Mouse (Mus musculus) midbrain, embryonic 15.5 days (tissue): Measurements from ENCODE around the gene Sfxn5. TPM values are rescaled to one million over a fixed set of nuclear protein-coding genes. Genes with fewer than 3 reads are reported as not detected.

Experiments used
- ATAC-seq: fragments of 200-750 bp; cut with Nextera tagmentation; replicated peaks from 2 replicates; pipeline ENCODE4 v1.8.0; 2017; ENCODE audit warnings: moderate TSS enrichment
- H3K27ac ChIP-seq: fragments of 300-500 bp; sonication (generic); 2 replicates; pipeline ENCODE4 v1.5.1; 2015; ENCODE audit warnings: mild to moderate bottlenecking, inconsistent platforms
- H3K27me3 ChIP-seq: fragments of 300-500 bp; sonication (generic); replicated peaks from 2 replicates; pipeline ENCODE4 v1.6.1; 2015; ENCODE audit warnings: inconsistent platforms
- H3K36me3 ChIP-seq: fragments of 300-500 bp; sonication (generic); replicated peaks from 2 replicates; pipeline ENCODE4 v1.6.1; 2015; ENCODE audit warnings: inconsistent platforms
- H3K4me1 ChIP-seq: fragments of 300-500 bp; sonication (generic); 2 replicates; pipeline ENCODE4 v1.6.1; 2015; ENCODE audit warnings: inconsistent platforms
- H3K4me2 ChIP-seq: fragments of 300-500 bp; sonication (generic); 2 replicates; pipeline ENCODE4 v1.6.1; 2015; ENCODE audit warnings: inconsistent platforms, mild to moderate bottlenecking, moderate library complexity
- H3K4me3 ChIP-seq: fragments of 300-500 bp; sonication (generic); 2 replicates; pipeline ENCODE4 v1.5.1; 2015; ENCODE audit warnings: mild to moderate bottlenecking, inconsistent platforms
- H3K9ac ChIP-seq: fragments of 300-500 bp; sonication (generic); 2 replicates; pipeline ENCODE4 v1.6.1; 2015; ENCODE audit warnings: mild to moderate bottlenecking, inconsistent platforms
- H3K9me3 ChIP-seq: fragments of 300-500 bp; sonication (generic); 2 replicates; pipeline ENCODE4 v1.6.1; 2016; ENCODE audit warnings: inconsistent platforms
- WGBS: fragments of 180-500 bp; shearing (Covaris S2); methylation state at CpG from one replicate; pipeline ENCODE4 v1.1.7; 2015; ENCODE audit warnings: mixed read lengths; 5-methylcytosine and 5-hydroxymethylcytosine counted together
- polyA plus RNA-seq: library from polyadenylated mRNA; unstranded; fragments of >200 nt; fragmentation: Nextera tagmentation; extraction: Ambion mirVana; gene quantifications from 2 replicates; pipeline ENCODE4 v1.2.1, GENCODE M21; 2015

Gene Sfxn5
- polyA plus RNA-seq, 1 experiment from 2014 or later = 26.0 TPM

DNA sequence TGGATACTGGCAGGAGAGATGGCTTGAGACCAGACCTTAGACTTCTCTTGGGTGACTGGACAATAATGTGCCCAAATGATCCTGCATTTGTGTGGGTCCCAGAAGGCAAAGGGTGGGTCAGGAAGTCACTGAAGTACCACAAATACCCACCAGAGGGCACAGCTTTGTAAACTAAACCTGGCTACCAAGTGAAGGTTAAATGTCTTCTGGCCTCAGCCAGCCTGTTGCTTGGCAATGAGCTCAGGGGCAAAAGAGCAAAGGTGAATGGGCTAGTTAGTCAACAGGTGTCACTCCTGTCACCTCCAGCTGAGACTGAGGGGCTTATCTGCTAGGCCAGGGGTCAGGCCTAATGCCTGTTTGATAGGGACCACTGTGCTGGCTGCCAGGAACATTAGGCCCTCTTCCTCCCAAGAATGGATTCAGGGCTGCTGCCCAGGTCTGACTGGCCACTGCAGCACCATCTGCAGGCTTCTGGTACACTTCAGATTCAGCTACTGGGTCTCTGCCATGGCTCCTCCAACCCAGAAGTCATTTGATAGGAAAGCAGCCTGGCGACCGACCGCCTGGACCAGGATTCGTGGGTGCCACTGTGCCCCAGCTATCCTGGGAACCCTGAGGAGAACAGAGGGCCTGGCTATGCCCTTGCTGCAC lies 70.2 kb downstream of the Sfxn5 start:
- WGBS = 95% methylated on average over 4 of the region's 4 CpGs

DNA sequence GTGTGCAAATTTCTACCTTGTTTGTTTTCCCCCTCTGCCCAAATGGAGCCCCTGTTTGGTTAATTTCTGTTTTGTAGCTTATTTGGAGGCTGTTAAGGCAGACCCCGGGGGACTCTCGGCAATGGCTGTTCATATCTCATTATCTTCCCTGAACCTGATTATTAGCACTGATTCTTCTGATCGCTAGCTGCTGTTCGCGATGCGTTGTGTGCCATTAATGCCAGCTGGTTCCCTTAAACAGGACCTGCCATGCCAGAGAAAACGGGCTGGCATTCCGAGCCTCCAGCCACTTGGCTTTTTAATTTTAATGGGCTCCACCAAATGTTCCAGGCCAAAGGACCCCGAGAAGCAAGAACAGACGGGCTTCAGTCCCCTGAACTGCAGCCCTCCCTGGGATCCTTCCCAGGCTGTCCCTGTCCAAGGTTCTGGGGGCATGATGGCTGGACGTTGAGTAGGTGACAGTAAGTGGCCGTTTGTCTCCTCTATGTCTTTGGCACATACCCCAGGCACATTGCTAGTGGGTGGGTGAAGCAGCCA lies 74.1 kb downstream of the Sfxn5 start:
- Histone ChIP-seq H3K4me2 (no peak overlapping the region), H3K27ac (no peak overlapping the region), H3K9me3 (no peaks in the 10 kb centered on the region), H3K4me1 (peaks cover 10% of the 10 kb centered on the region; the same call in 1 of the 2 replicates), H3K9ac (no peak overlapping the region), H3K4me3 (no peak overlapping the region), H3K36me3 (no peaks in the 10 kb centered on the region), H3K27me3 (no peaks in the 10 kb centered on the region)
- WGBS = 63% methylated on average over 12 of the region's 12 CpGs
- ATAC-seq = no peak

More for the DNA sequence above, 70.2 kb downstream of the Sfxn5 start:
- H3K4me1 ChIP-seq = peaks cover 28% of the 10 kb centered on the region
- no peak overlapping the region for H3K4me3 ChIP-seq
- H3K4me2 ChIP-seq = no peak overlapping the region
- H3K27ac ChIP-seq = no peak overlapping the region
- no peak overlapping the region for H3K9ac ChIP-seq
- H3K36me3 ChIP-seq = no peaks in the 10 kb centered on the region
- ATAC-seq = no peak
- H3K27me3 ChIP-seq = no peaks in the 10 kb centered on the region
- H3K9me3 ChIP-seq = no peaks in the 10 kb centered on the region

DNA sequence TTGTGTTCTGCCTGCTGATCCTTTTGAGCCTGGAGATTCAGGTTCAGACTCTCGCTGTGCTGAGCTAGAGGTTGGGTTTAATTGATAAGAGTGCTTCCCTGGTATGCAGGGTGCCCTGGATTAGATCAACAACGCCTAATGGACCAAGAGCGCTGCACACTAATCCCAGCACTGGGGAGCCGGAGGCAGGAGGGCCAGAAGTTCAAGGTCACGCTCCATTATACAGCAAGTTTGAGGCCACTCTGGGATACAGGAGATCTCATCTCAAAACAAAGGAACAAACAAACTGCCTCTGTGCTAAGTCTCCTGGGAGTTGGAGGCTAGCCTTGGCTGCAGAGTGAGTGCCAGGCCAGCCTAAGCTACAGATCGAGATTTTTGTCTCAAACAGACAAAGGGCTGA lies 77.6 kb downstream of the Sfxn5 start:
- no peak for ATAC-seq
- no peaks in the 10 kb centered on the region for H3K27me3 ChIP-seq
- H3K27ac ChIP-seq = no peak overlapping the region
- no peak overlapping the region for H3K9ac ChIP-seq
- no peak overlapping the region for H3K4me2 ChIP-seq
- no peaks in the 10 kb centered on the region for H3K9me3 ChIP-seq
- H3K4me3 ChIP-seq = no peak overlapping the region
- H3K36me3 ChIP-seq = no peaks in the 10 kb centered on the region
- H3K4me1 ChIP-seq = peaks cover 9% of the 10 kb centered on the region; the same call in 1 of the 2 replicates
- WGBS = 61% methylated on average over 6 of the region's 6 CpGs

DNA sequence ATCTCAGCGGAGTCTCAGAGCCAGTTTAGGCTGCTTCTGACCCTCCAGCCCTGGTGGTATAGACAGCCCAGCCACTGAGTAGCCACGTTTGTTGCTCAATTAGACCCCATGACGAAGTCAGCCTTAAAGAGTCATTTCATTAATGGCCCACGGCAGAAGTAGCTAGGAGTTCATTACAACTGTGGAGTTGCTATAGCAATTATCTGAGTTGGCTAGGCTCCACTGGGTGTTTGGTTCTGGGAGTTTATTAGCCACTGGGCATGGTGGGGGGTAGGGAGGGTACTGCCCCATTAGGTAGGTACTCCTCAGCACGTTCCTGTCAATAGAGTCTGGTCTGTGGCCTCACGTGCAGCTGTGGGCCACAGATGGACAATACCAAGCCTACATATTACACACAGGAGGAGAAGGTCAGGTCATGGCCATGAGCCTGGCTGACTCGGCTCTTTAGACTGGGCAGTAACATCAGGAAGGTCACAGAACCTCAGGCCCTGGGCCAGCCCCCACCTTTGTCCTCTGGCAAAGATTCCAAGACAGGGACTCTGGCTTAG lies 79.2 kb downstream of the Sfxn5 start:
- Histone ChIP-seq H3K9ac (no peak overlapping the region), H3K36me3 (no peaks in the 10 kb centered on the region), H3K4me2 (no peak overlapping the region), H3K27ac (no peak overlapping the region), H3K9me3 (no peaks in the 10 kb centered on the region), H3K4me3 (no peak overlapping the region), H3K4me1 (peaks cover 5% of the 10 kb centered on the region; the same call in 1 of the 2 replicates), H3K27me3 (no peaks in the 10 kb centered on the region)
- 50% methylated on average over 7 of the region's 7 CpGs for WGBS
- peak; percentile 31; the same call in 1 of the 2 replicates for ATAC-seq

DNA sequence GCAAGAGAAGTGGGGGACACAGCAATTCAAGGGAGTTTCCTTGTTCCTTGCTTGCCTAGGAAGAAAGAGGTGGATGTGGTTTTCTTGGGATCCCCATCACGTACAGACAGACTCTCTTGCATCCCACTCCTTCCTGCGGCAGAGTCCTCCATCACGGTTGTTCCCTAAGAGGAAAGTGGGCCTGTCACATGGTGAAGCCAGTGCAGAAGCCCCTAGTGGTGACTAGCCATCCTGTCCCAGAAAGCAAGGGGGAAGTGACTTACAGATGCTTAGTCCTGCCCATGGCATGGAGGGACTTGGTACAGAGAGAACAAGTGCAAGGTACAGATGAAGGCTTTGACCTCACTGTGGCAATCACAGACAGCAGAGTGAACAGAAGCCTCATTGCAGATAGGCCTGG lies 79.9 kb downstream of the Sfxn5 start:
- no peak for ATAC-seq
- Histone ChIP-seq H3K9ac (no peak overlapping the region), H3K27me3 (no peaks in the 10 kb centered on the region), H3K9me3 (no peaks in the 10 kb centered on the region), H3K4me3 (no peak overlapping the region), H3K4me1 (no peaks in the 10 kb centered on the region), H3K4me2 (no peak overlapping the region), H3K27ac (no peak overlapping the region), H3K36me3 (no peaks in the 10 kb centered on the region)
- 67% methylated on average over 3 of the region's 3 CpGs for WGBS

DNA sequence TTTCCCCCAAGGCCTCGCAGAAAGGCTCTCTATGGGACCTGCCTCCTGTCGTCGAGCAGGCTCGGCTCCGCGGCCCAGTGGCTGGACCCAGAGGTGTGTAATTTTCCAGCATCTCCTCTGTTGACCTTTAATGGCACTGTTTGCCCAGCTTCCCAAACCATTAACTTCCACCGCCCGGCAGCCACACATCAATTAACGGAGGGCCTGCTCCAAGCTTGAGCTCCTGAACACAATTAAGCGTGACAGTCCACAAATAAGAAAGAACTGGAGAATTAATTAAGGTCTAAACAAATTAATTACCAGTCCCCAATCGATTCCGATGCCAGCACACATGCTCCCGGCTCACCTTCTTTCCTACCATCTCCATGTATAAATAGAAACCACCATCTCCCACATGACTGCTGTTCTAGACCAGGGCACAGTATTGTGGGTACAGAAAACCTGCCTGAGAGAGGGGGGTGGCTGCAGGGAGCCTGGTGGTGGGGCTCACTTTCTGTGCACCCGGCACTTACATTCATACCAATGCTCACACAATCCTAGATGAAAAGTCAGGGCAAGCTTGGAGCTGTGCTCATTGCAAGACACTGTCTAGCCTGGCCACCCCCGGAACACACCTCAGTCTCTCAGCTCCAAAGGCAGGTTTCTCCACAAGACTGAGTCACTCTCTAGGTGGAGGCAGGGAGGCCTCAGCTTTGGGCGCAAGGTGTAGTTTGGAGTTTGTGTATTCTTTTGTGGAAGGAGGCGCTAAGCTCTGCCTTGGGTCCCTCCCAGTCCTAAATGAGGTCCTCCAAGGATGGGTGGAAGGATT lies 80.8 kb downstream of the Sfxn5 start:
- Histone ChIP-seq H3K4me1 (no peaks in the 10 kb centered on the region), H3K4me3 (no peak overlapping the region), H3K36me3 (no peaks in the 10 kb centered on the region), H3K27ac (no peak overlapping the region), H3K9ac (no peak overlapping the region), H3K4me2 (no peak overlapping the region), H3K9me3 (no peaks in the 10 kb centered on the region), H3K27me3 (no peaks in the 10 kb centered on the region)
- 0 out of 2 replicates have a peak, but pooled peaks have one; percentile 17 for ATAC-seq
- WGBS = 75% methylated on average over 17 of the region's 17 CpGs

DNA sequence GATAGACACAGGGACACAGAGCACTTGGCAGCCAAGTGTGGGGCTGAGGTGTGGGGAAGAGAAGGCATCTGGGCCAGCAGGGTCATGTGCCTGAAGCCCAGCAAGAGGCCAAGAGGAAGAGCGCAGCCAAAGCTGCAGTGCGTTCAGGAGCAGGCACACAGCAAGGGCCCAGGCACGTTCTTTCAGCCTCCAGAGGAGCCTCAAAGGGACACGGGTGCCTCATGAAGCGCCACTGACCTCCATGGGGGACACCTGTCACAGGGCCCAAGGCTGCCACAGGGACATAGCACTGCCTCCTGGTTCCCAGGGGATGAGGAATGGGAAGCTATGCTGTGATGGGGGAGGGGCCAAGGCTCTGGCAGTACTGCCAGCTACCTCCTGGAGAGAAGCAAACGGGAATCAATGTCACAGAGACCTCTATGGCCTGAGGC lies 82.4 kb downstream of the Sfxn5 start:
- H3K27me3 ChIP-seq = no peaks in the 10 kb centered on the region
- no peaks in the 10 kb centered on the region for H3K36me3 ChIP-seq
- H3K4me2 ChIP-seq = no peak overlapping the region
- no peak overlapping the region for H3K4me3 ChIP-seq
- 43% methylated on average over 6 of the region's 6 CpGs for WGBS
- H3K9ac ChIP-seq = no peak overlapping the region
- no peaks in the 10 kb centered on the region for H3K9me3 ChIP-seq
- ATAC-seq = no peak
- H3K27ac ChIP-seq = no peak overlapping the region
- no peaks in the 10 kb centered on the region for H3K4me1 ChIP-seq

DNA sequence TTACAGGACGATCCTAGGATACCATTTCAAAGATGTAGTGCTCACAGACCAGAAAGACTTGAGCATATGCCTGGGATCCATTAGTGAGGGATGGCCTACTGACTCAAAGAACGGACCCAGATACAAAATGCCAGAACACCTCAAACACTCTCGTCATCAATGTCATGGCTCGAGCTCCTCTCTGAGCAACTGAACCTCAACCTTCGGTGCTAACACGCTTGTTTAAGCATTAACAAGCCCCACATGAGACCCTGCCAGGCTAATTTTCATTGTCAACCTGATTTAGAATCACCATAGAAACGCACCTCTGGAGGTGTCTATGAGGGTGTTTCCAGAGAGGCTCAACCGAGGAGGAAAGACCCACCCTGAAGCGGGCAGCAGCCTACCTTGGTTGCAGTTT lies 83.4 kb downstream of the Sfxn5 start:
- Histone ChIP-seq H3K36me3 (no peaks in the 10 kb centered on the region), H3K9me3 (no peaks in the 10 kb centered on the region), H3K9ac (no peak overlapping the region), H3K4me1 (no peaks in the 10 kb centered on the region), H3K27ac (no peak overlapping the region), H3K27me3 (no peaks in the 10 kb centered on the region), H3K4me3 (no peak overlapping the region), H3K4me2 (no peak overlapping the region)
- no peak for ATAC-seq
- 74% methylated on average over 9 of the region's 9 CpGs for WGBS

DNA sequence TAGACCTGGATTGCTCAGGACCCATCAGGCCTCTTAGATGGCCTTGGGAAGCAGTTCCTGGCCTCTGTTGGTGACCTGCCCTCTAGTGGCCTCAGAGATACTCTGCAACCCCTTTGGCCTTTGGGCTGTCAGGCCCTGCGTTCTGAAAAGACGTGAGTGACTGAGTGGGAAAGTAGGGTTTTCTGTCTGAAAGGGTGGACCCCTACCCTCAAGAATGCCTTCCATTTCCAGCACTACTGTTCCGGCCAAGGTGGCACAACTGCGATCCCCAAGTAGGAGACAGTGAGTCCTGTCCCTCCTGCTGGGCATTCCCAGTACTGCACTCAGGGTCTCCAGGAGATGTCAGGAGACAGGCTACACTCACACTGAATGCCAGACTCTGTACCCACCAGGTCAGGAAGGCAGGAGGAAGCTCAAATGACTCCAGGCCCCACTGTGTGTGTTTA lies 94.2 kb downstream of the Sfxn5 start:
- Histone ChIP-seq H3K4me2 (no peak overlapping the region), H3K9me3 (no peaks in the 10 kb centered on the region), H3K27me3 (no peaks in the 10 kb centered on the region), H3K9ac (no peak overlapping the region), H3K4me3 (no peak overlapping the region), H3K27ac (no peak overlapping the region), H3K4me1 (no peaks in the 10 kb centered on the region), H3K36me3 (no peaks in the 10 kb centered on the region)
- peak; percentile 61; the same call in 1 of the 2 replicates for ATAC-seq
- WGBS = 11% methylated on average over 4 of the region's 4 CpGs

DNA sequence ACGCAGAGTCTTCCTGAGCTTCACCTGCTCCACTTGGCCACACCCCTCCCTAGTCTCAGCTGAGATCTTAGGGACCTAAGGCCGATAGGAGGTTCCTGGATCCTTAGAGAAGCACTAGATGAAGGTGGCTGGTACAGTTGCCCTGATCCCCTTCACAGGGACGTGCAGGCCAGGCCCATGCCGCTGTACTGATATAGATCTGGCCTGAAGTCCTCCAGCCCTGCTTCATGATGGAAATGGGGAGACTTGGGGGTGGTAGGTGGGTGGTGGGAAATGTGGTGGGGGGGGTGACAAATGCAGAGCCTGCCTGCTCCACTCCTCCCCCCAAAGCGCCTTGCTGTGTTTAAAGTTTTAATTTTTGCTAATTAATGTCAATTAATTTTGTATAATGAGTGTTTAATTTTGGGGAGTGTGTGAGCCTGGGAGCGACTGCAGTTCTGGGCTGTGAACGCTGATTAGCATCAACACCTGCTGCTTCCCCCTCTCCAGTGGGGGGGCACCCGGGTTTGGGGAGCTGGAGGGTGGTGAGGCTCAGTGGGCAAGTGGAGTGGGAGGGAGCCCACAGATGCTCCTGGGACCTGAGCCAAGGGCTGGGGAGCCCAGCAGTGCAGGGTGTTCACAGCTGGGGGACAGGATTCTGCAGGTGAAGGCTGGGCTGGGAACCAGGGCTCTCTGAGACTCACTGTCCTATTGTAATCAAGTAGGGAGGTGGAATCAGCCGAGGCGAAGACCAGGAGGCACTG lies 95.5 kb downstream of the Sfxn5 start:
- Histone ChIP-seq H3K9ac (no peak overlapping the region), H3K9me3 (no peaks in the 10 kb centered on the region), H3K4me2 (no peak overlapping the region), H3K4me1 (no peaks in the 10 kb centered on the region), H3K4me3 (no peak overlapping the region), H3K36me3 (no peaks in the 10 kb centered on the region), H3K27ac (no peak overlapping the region), H3K27me3 (no peaks in the 10 kb centered on the region)
- no peak; the same call in 1 of the 2 replicates for ATAC-seq
- 52% methylated on average over 10 of the region's 10 CpGs for WGBS

DNA sequence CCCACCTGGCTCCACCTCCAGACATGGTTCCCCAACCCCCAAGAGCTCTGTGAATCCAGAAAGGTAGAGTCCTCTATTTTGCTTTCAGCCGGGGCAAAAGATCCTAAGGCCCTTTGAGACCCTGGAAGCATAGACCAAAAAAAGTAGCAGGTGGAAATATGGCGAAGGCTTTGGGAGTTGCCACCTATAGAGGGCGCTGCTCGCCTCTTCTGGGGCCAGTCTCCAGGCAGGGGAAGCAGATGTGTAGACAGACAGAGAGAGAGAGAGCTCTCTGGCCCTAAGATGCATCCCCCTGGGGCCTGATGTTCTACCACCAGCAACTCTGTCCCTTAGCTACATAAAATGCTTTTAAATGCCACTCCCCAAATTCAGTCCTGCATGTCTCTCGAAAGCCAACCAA lies 96.2 kb downstream of the Sfxn5 start:
- WGBS = 41% methylated on average over 5 of the region's 5 CpGs
- Histone ChIP-seq H3K4me2 (no peak overlapping the region), H3K27ac (no peak overlapping the region), H3K36me3 (no peaks in the 10 kb centered on the region), H3K4me1 (no peaks in the 10 kb centered on the region), H3K4me3 (no peak overlapping the region), H3K9ac (no peak overlapping the region), H3K9me3 (no peaks in the 10 kb centered on the region), H3K27me3 (no peaks in the 10 kb centered on the region)
- ATAC-seq = no peak

DNA sequence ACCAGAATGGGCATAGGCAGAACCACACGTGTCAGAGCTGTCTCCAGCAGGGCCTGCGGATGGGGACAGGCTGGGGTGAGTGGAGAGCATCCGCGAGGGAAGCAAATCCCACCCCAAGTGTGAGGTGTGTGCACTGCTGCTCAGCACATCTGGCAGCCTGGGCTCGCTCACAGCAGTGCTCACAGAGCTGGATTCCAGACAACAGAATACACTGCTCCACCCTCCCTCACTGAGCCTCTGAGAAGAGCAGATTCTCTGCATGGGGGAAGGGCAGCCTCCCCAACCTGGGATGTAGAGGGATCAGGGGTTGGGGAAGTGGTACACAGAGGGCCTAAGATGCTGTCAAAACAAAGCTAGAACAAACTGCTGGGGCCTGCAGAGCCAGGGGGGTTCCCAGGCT lies 98.4 kb downstream of the Sfxn5 start:
- H3K4me2 ChIP-seq = no peak overlapping the region
- no peaks in the 10 kb centered on the region for H3K9me3 ChIP-seq
- no peak overlapping the region for H3K9ac ChIP-seq
- no peaks in the 10 kb centered on the region for H3K36me3 ChIP-seq
- no peak for ATAC-seq
- H3K4me1 ChIP-seq = no peaks in the 10 kb centered on the region; the same call in 1 of the 2 replicates
- 30% methylated on average over 5 of the region's 5 CpGs for WGBS
- H3K4me3 ChIP-seq = no peak overlapping the region
- no peaks in the 10 kb centered on the region for H3K27me3 ChIP-seq
- H3K27ac ChIP-seq = no peak overlapping the region
